Mouse (Mus musculus) intestine, embryonic 14.5 days (tissue): Measurements from ENCODE around the gene Capn1. TPM values are rescaled to one million over a fixed set of nuclear protein-coding genes. Genes with fewer than 3 reads are reported as not detected.

Source experiments
- ATAC-seq: fragments of 200-750 bp; cut with Nextera tagmentation; replicated peaks from 2 replicates; pipeline ENCODE4 v1.8.0; 2017; ENCODE audit warnings: low read depth, moderate number of reproducible peaks, moderate TSS enrichment, moderate library complexity; ENCODE audit not compliant: low FRiP score, low TSS enrichment
- DNase-seq: peaks from one replicate; pipeline ENCODE4 v3.0.0-alpha.2; 2018; ENCODE audit warnings: low spot score
- H3K27ac ChIP-seq: fragments of 300-500 bp; sonication (generic); 2 replicates; pipeline ENCODE4 v1.5.1; 2014; ENCODE audit warnings: low read depth, mild to moderate bottlenecking, control low read depth
- H3K27me3 ChIP-seq: fragments of 300-500 bp; sonication (generic); replicated peaks from 2 replicates; pipeline ENCODE4 v1.6.1; 2014; ENCODE audit warnings: low read length, control low read depth; ENCODE audit not compliant: control insufficient read depth, insufficient read depth
- H3K36me3 ChIP-seq: fragments of 300-500 bp; sonication (generic); 2 replicates; pipeline ENCODE4 v1.6.1; 2014; ENCODE audit warnings: low read length, control low read depth; ENCODE audit not compliant: control insufficient read depth, insufficient read depth
- H3K4me1 ChIP-seq: fragments of 300-500 bp; sonication (generic); replicated peaks from 2 replicates; pipeline ENCODE4 v1.6.1; 2014; ENCODE audit warnings: low read length, control low read depth, mixed read lengths; ENCODE audit not compliant: control insufficient read depth, insufficient read depth
- H3K4me2 ChIP-seq: fragments of 300-500 bp; sonication (generic); 2 replicates; pipeline ENCODE4 v1.6.1; 2014; ENCODE audit warnings: low read length
- H3K4me3 ChIP-seq: fragments of 300-500 bp; sonication (generic); 2 replicates; pipeline ENCODE4 v1.5.1; 2014; ENCODE audit warnings: low read depth, low read length, control low read depth, mixed read lengths
- H3K9ac ChIP-seq: fragments of 300-500 bp; sonication (generic); 2 replicates; pipeline ENCODE4 v1.6.1; 2014; ENCODE audit warnings: mild to moderate bottlenecking, low read length
- H3K9me3 ChIP-seq: fragments of 300-500 bp; sonication (generic); 2 replicates; pipeline ENCODE4 v1.6.1; 2016; ENCODE audit warnings: low read length, control low read depth; ENCODE audit not compliant: control insufficient read depth
- WGBS: fragments of 180-500 bp; shearing (Covaris S2); extraction: QIAGEN DNeasy Blood & Tissue Kit; methylation state at CpG from one replicate; pipeline ENCODE4 v1.1.7; 2014; 5-methylcytosine and 5-hydroxymethylcytosine counted together
- polyA plus RNA-seq: library from polyadenylated mRNA; unstranded; fragments of >200 nt; fragmentation: Nextera tagmentation; extraction: Ambion mirVana; gene quantifications from 2 replicates; pipeline ENCODE4 v1.2.1, GENCODE M21; 2014

The Capn1 gene
- polyA plus RNA-seq, 1 experiment from 2014 or later, result 10.1 TPM

GRCm38 (mm10) chr19:5989585-5989984, 26.1 kb downstream of the Capn1 start:
- Histone ChIP-seq H3K9me3 (no peaks in the 10 kb centered on the region), H3K36me3 (0 out of 2 replicates have a peak, but pooled peaks cover 2% of the 10 kb centered on the region), H3K9ac (no peak overlapping the region), H3K27ac (no peak overlapping the region), H3K4me3 (no peak overlapping the region), H3K27me3 (no peaks in the 10 kb centered on the region), H3K4me2 (peak overlapping the region; percentile 42; the same call in 1 of the 2 replicates), H3K4me1 (peaks cover 12% of the 10 kb centered on the region; the same call in 1 of the 2 replicates)
- DNase-seq (no peak), ATAC-seq (no peak)
- 48% methylated on average over 6 of the region's 6 CpGs for WGBS

- Histone ChIP-seq H3K4me3 (0 out of 2 replicates have a peak overlapping the region, but pooled peaks have one; percentile 11), H3K4me2 (peak overlapping the region; percentile 42), H3K9me3 (no peaks in the 10 kb centered on the region), H3K27ac (0 out of 2 replicates have a peak overlapping the region, but pooled peaks have one; percentile 22), H3K27me3 (no peaks in the 10 kb centered on the region), H3K4me1 (peaks cover 12% of the 10 kb centered on the region; the same call in 1 of the 2 replicates), H3K36me3 (0 out of 2 replicates have a peak, but pooled peaks cover 2% of the 10 kb centered on the region), H3K9ac (peak overlapping the region; percentile 27)
- ATAC-seq (peak; percentile 64), DNase-seq (peak; percentile 84)
- 7% methylated on average over 13 of the region's 13 CpGs for WGBS
Measured at GRCm38 (mm10) chr19:5988815-5989452, 26.8 kb downstream of the Capn1 start.

GRCm38 (mm10) chr19:5988027-5988814, 27.5 kb downstream of the Capn1 start:
- 0 out of 2 replicates have a peak overlapping the region, but pooled peaks have one; percentile 16 for H3K27ac ChIP-seq
- H3K4me2 ChIP-seq, result 0 out of 2 replicates have a peak overlapping the region, but pooled peaks have one; percentile 42
- DNase-seq, result no peak
- H3K36me3 ChIP-seq, result 0 out of 2 replicates have a peak, but pooled peaks cover 2% of the 10 kb centered on the region
- peak; percentile 15; the same call in 1 of the 2 replicates for ATAC-seq
- no peaks in the 10 kb centered on the region for H3K27me3 ChIP-seq
- WGBS, result 49% methylated on average over 5 of the region's 5 CpGs
- no peaks in the 10 kb centered on the region for H3K9me3 ChIP-seq
- no peak overlapping the region for H3K9ac ChIP-seq
- H3K4me3 ChIP-seq, result no peak overlapping the region
- peaks cover 12% of the 10 kb centered on the region; the same call in 1 of the 2 replicates for H3K4me1 ChIP-seq

DNA sequence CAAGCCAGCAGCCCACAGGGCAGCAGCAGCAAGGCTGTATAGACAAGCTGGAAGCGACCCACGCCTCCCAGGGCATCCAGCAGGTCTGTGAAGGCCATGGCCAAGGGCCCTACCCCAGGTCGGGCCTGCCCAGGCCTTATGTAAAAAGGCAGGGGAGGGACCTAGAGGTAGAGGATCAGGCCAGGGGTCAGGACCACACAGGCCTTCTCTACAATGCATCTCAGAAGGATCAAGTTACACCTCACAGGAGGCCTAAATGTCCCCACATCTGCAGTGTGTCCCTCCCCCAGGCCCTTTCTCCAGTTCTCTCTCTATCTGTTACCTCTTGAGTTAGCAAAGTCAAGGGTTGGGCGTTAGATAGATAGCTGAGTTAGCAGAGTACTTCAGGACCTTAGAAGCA, 29.7 kb downstream of the Capn1 start, which contains the start of gene Slc22a20:
Slc22a20 (minus strand) TSS at position 101 of the 400 bp plus-strand sequence.
- H3K4me2 ChIP-seq, result no peak within 1 kb of the TSS
- no peak within 1 kb of the TSS for H3K4me3 ChIP-seq
- DNase-seq (no peak), ATAC-seq (no peak)
- no peaks in the 10 kb centered on the region for H3K27me3 ChIP-seq
- H3K27ac ChIP-seq, result no peak within 1 kb of the TSS
- no peaks in the 10 kb centered on the region for H3K9me3 ChIP-seq
- H3K4me1 ChIP-seq, result peaks cover 12% of the 10 kb centered on the region; the same call in 1 of the 2 replicates
- 46% methylated on average over 4 of the region's 4 CpGs for WGBS
- no peak within 1 kb of the TSS for H3K9ac ChIP-seq
- H3K36me3 ChIP-seq, result no peaks in the 10 kb centered on the region

- Histone ChIP-seq H3K4me2 (no peak overlapping the region), H3K9me3 (no peaks in the 10 kb centered on the region), H3K9ac (no peak overlapping the region), H3K27me3 (no peaks in the 10 kb centered on the region), H3K4me3 (no peak overlapping the region), H3K4me1 (no peaks in the 10 kb centered on the region), H3K27ac (no peak overlapping the region), H3K36me3 (no peaks in the 10 kb centered on the region)
- DNase-seq, result no peak
- no peak for ATAC-seq
- WGBS, result 81% methylated on average over 9 of the region's 9 CpGs
Measured at GRCm38 (mm10) chr19:5980477-5980876, 35.2 kb downstream of the Capn1 start.

DNA sequence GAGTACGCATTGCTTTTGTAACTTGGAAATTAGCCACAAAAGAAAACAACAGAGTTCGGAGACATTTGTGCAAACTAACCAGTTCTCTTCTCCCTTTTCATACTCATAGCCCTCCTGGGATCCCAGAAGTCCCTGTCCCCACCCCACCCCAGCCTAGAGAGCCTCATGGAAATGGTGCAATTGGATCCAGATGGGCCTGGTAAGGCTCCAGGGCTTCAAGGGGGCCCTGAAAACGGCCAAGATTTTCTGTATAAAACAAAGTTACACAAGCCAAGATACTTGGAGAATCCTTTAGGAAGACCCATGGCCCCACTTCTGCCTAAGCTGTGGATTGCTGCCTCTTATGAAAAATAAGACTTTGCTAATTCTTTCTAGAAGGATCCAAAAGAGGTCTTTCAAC, 38.0 kb downstream of the Capn1 start:
- ATAC-seq (no peak), DNase-seq (no peak)
- 80% methylated on average over 3 of the region's 3 CpGs for WGBS
- no peak overlapping the region for H3K4me2 ChIP-seq
- H3K36me3 ChIP-seq, result no peaks in the 10 kb centered on the region
- H3K4me3 ChIP-seq, result no peak overlapping the region
- no peaks in the 10 kb centered on the region for H3K4me1 ChIP-seq
- no peaks in the 10 kb centered on the region for H3K27me3 ChIP-seq
- H3K9me3 ChIP-seq, result no peaks in the 10 kb centered on the region
- no peak overlapping the region for H3K27ac ChIP-seq
- no peak overlapping the region for H3K9ac ChIP-seq

- H3K4me3 ChIP-seq, result no peak overlapping the region
- 86% methylated on average over 4 of the region's 4 CpGs for WGBS
- no peaks in the 10 kb centered on the region for H3K9me3 ChIP-seq
- H3K36me3 ChIP-seq, result no peaks in the 10 kb centered on the region
- no peaks in the 10 kb centered on the region for H3K27me3 ChIP-seq
- H3K27ac ChIP-seq, result no peak overlapping the region
- DNase-seq (no peak), ATAC-seq (no peak)
- no peak overlapping the region for H3K9ac ChIP-seq
- no peaks in the 10 kb centered on the region for H3K4me1 ChIP-seq
- no peak overlapping the region for H3K4me2 ChIP-seq
Measured at GRCm38 (mm10) chr19:5975676-5976075, 40.0 kb downstream of the Capn1 start.

- no peak overlapping the region for H3K4me2 ChIP-seq
- H3K9me3 ChIP-seq, result no peaks in the 10 kb centered on the region
- no peaks in the 10 kb centered on the region for H3K36me3 ChIP-seq
- no peak overlapping the region for H3K9ac ChIP-seq
- no peak overlapping the region for H3K27ac ChIP-seq
- no peak for DNase-seq
- no peaks in the 10 kb centered on the region for H3K4me1 ChIP-seq
- no peaks in the 10 kb centered on the region for H3K27me3 ChIP-seq
- H3K4me3 ChIP-seq, result no peak overlapping the region
- ATAC-seq, result no peak
- 71% methylated on average over 4 of the region's 4 CpGs for WGBS
Measured at GRCm38 (mm10) chr19:5975112-5975511, 40.6 kb downstream of the Capn1 start.
